Comparison of ENCODE assay signal across 13 mouse cellular contexts in the genomic region with DNA sequence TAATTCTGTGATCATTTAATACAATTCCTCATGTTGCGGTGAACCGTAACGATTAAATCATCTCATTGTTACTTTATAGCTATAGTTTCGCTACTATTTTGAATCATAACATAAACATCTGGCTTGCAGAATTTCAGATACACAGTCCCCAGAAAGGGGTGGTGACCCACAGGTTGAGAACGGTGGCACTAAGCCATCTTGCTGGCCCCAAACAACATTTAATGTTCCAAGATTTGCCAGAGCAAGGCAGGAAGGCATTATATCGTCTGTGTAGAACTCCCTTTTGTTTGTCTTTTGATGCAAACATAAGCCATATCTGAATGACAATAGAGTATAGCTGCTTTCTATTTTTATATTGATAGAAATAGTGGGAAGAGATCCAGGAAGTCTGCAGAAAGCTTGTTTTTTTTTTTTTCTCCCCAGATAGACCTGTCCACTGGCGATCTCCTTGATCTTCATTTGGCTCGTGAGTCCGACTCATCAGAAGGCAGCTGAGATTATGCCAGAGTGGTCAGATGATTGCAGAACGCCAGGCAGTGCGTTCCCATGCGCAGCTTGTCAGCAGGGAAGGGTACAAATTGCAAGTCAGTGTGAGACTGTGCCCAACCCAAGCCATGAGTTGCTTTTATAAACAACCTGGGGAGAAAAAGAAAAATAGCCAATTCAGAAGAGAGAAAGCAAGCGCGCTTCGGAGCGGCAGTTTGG.
DNase-seq lines count a peak whose midpoint lies in the region; ATAC-seq lines count a peak whose summit lies in the region.
"Had no signal": no experiment of that assay in that cellular context is flagged by ENCODE, and none has a peak within 500 bp of the region (broad histone marks: within the 10 kb centered on the region; RNA-seq: fewer than 3 reads in every experiment).

No protein-coding gene starts in this region.

- H3K9me3 ChIP-seq in forebrain, embryonic 14.5 days (replicated peaks; ENCODE audit: control insufficient read depth, low read length), result no peaks in the 10 kb centered on the region
- H3K9me3 ChIP-seq in forebrain, embryonic 12.5 days, result no peaks in the 10 kb centered on the region
- H3K9me3 ChIP-seq in forebrain, embryonic 16.5 days (ENCODE audit: control insufficient read depth, low read length), result no peaks in the 10 kb centered on the region
- no peaks in the 10 kb centered on the region for H3K9me3 ChIP-seq in kidney, embryonic 15.5 days (replicated peaks)

- 0 out of 2 replicates have a peak overlapping the region, but pooled peaks have one; percentile 8 for H3K9ac ChIP-seq in forebrain, embryonic 14.5 days (ENCODE audit: low read length)
- no peak overlapping the region for H3K9ac ChIP-seq in forebrain, embryonic 12.5 days
- H3K9ac ChIP-seq in forebrain, embryonic 16.5 days (replicated peaks; ENCODE audit: low read depth, low read length), result no peak overlapping the region
- H3K9ac ChIP-seq in kidney, embryonic 15.5 days, result no peak overlapping the region
- H3K9ac ChIP-seq: lung, embryonic 14.5 days had no signal

- intact Hi-C loops in left cerebral cortex, postnatal 4 days (cut with DNase I), result no loop called here

- H3K36me3 ChIP-seq in forebrain, embryonic 14.5 days (ENCODE audit: control insufficient read depth, insufficient read depth, low read length), result no peaks in the 10 kb centered on the region
- no peaks in the 10 kb centered on the region for H3K36me3 ChIP-seq in forebrain, embryonic 12.5 days (replicated peaks)
- H3K36me3 ChIP-seq in forebrain, embryonic 16.5 days (ENCODE audit: control insufficient read depth, insufficient read depth), result no peaks in the 10 kb centered on the region
- no peaks in the 10 kb centered on the region for H3K36me3 ChIP-seq in kidney, embryonic 15.5 days

- H3K27me3 ChIP-seq in forebrain, embryonic 14.5 days (replicated peaks; ENCODE audit: control insufficient read depth, insufficient read depth, low read length), result no peaks in the 10 kb centered on the region
- no peaks in the 10 kb centered on the region for H3K27me3 ChIP-seq in forebrain, embryonic 12.5 days
- no peaks in the 10 kb centered on the region for H3K27me3 ChIP-seq in forebrain, embryonic 16.5 days (replicated peaks; ENCODE audit: control insufficient read depth, insufficient read depth, low read length)
- H3K27me3 ChIP-seq in kidney, embryonic 15.5 days, result no peaks in the 10 kb centered on the region

- 0 out of 2 replicates have a peak overlapping the region, but pooled peaks have one; percentile 27 for H3K27ac ChIP-seq in forebrain, embryonic 14.5 days (ENCODE audit: low read depth, low read length)
- no peak overlapping the region for H3K27ac ChIP-seq in forebrain, embryonic 12.5 days
- H3K27ac ChIP-seq in forebrain, embryonic 16.5 days (ENCODE audit: low read length), result no peak overlapping the region
- no peak overlapping the region for H3K27ac ChIP-seq in kidney, embryonic 15.5 days
- H3K27ac ChIP-seq: gastrocnemius, adult 2 months; heart, adult 2 months had no signal

- H3K4me2 ChIP-seq in forebrain, embryonic 14.5 days (ENCODE audit: low read length), result 0 out of 2 replicates have a peak overlapping the region, but pooled peaks have one; percentile 26
- H3K4me2 ChIP-seq in forebrain, embryonic 12.5 days, result no peak overlapping the region
- peak overlapping the region; percentile 33 for H3K4me2 ChIP-seq in forebrain, embryonic 16.5 days (ENCODE audit: low read length)
- no peak overlapping the region for H3K4me2 ChIP-seq in kidney, embryonic 15.5 days
- H3K4me2 ChIP-seq: liver, embryonic 11.5 days; lung, embryonic 14.5 days had no signal

- peaks cover 11% of the 10 kb centered on the region; the same call in 1 of the 2 replicates for H3K4me1 ChIP-seq in forebrain, embryonic 14.5 days (ENCODE audit: control insufficient read depth, insufficient read depth, low read length)
- 0 out of 2 replicates have a peak, but pooled peaks cover 6% of the 10 kb centered on the region for H3K4me1 ChIP-seq in forebrain, embryonic 12.5 days
- peaks cover 9% of the 10 kb centered on the region for H3K4me1 ChIP-seq in forebrain, embryonic 16.5 days (replicated peaks; ENCODE audit: control insufficient read depth, insufficient read depth, low read length)
- H3K4me1 ChIP-seq in kidney, embryonic 15.5 days, result peaks cover 11% of the 10 kb centered on the region; the same call in 1 of the 2 replicates

- WGBS in forebrain, embryonic 14.5 days, result 55% methylated on average over 16 of the region's 16 CpGs
- WGBS in forebrain, embryonic 12.5 days, result 80% methylated on average over 16 of the region's 16 CpGs
- WGBS in forebrain, embryonic 16.5 days, result 43% methylated on average over 16 of the region's 16 CpGs
- 71% methylated on average over 16 of the region's 16 CpGs for WGBS in kidney, embryonic 15.5 days

- ATAC-seq in forebrain, embryonic 14.5 days, result no peak
- no peak for ATAC-seq in forebrain, embryonic 12.5 days (ENCODE audit: low FRiP score)
- ATAC-seq in forebrain, embryonic 16.5 days, result 0 out of 2 replicates have a peak, but pooled peaks have one; percentile 62
- no peak for ATAC-seq in kidney, embryonic 15.5 days (replicated peaks; ENCODE audit: low FRiP score)
- ATAC-seq: inflammation-experienced regulatory T-cells, adult 6 months had no signal

- H3K4me3 ChIP-seq in forebrain, embryonic 14.5 days (ENCODE audit: low read depth, low read length), result no peak overlapping the region
- no peak overlapping the region for H3K4me3 ChIP-seq in forebrain, embryonic 12.5 days (replicated peaks)
- H3K4me3 ChIP-seq in forebrain, embryonic 16.5 days (replicated peaks; ENCODE audit: low read length), result no peak overlapping the region
- H3K4me3 ChIP-seq in kidney, embryonic 15.5 days (replicated peaks), result no peak overlapping the region
- H3K4me3 ChIP-seq: gastrocnemius, adult 2 months; heart, adult 2 months had no signal

- DNase-seq in forebrain, embryonic 14.5 days (ENCODE audit: low spot score), result peak; percentile 39
- peak; percentile 38 for DNase-seq in left cerebral cortex, postnatal 4 days
- DNase-seq in left cerebral cortex, adult 11 months (ENCODE audit: low spot score), result no peak
- DNase-seq in brain, adult 2 months (ENCODE audit: low read depth, low spot score), result peak; percentile 35
- DNase-seq: gastrocnemius, adult 2 months; heart, adult 2 months; lung, embryonic 14.5 days; thymus, adult 18-20 months had no signal

Comparison
In these comparisons a context has a peak if more than half of its experiments do, and no peak if none do; other contexts are left out.
1. H3K4me2 ChIP-seq: peak in forebrain, embryonic 14.5 days (single experiment) and forebrain, embryonic 16.5 days (single experiment); none in forebrain, embryonic 12.5 days (single experiment) and kidney, embryonic 15.5 days (single experiment).